Mouse (Mus musculus) kidney, postnatal 25 days (tissue): ENCODE results near the gene Slc17a6.

Source experiments
- DNase-seq, 2 experiments: peaks; one replicate each; pipeline ENCODE4 v3.0.0; 2021; ENCODE audit warnings: mixed read lengths in 2 of 2

The Slc17a6 gene

DNA sequence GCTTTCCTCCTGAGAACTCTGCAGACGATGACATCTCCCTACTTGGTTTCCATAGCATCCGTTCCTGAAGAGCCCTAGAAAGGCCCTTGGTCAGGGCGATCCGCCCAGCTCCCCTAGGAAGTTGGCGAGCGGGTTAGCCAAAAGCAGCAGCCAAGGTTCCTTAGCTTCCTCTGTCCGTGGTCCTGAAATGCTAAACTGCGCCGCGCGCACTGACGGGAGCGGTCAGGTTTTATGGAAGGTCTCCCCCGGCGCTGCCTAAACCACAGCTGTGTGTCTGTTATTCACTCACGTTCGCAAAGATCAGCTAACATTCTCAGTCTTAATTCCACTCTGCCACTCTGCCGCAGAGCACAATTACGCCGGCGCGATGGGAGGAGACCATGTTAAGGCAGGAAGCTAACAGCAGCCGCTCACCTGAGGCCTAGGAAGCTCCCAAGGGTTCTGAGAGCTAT lies at the start of gene Slc17a6:
Slc17a6 (plus strand) TSS at position 313 of the 452 bp plus-strand sequence.
- peak; percentile 62 to 64 for DNase-seq

DNA sequence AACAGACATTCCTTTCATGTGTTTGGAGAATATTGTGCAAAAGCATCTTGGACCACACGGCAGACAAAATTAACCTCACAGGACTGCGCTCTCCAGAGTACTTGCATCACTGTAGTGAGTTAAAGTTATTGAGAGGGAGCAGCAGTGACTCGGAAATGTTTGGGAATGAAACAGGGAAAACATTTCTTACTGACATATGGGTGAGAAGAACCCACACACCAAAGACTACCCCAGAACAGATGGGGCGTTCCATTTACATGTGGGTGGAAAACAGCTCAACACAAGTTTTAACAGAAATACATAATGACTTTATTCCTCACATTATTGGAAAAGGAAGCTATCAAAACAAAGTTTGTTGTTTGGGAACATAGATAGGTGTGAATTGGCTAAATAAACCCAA lies 21.8 kb upstream of the Slc17a6 start:
- no peak for DNase-seq

DNA sequence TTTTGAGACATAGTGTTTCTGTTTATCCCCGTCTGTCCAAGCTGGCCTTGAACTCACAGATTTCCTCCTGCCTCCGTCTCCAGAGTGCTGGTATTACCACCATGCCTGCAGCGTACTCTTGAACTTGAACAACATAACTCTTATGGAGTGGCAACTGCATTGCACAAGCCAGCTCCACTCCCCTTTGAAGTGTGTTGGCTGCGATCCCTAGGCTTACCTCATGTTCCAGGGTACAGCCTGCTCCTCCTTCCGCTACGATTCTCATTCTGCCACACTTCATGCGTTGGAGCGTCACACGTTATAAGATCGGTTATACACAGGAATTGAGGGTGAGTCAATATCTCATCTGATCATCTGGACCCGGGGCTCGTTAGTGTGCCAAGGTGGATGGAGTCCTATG lies 18.1 kb upstream of the Slc17a6 start:
- DNase-seq = no peak

DNA sequence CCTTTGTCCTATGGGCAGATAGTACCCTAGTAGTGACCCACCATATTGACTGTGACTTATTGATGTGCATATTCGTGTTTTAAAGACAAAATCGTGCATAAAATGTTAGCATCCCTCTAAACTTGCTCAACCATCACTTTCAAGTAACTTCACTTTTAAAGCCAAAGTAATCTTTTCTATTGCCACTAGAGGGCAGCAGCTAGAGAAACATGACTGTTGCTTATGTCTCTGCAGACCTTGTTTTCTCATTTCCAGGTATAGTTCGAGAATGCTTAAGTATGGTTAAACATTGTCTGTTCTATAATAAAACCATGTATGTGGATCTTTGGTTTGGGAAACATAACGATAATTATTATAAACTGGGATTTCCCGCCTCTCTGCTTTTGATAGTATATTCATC lies 7.4 kb upstream of the Slc17a6 start:
- DNase-seq = no peak

DNA sequence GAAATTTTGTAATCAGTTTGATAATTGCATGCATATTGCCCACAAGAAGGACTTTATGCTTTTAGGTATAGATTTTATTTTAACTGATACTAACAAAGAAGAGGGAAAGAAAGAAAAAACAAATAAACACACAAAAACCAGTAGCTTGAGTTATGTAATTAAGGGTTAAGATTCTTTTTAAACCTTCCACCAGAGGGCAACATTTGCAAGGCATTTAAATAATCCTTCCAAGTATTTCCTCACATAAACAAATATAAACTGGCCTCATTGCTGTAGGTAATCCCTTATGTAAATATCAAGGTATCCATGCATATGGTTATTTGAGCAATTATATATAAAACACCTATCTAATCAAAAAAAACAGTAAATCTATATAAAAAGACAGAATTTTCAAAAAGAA lies 3.9 kb upstream of the Slc17a6 start:
- no peak for DNase-seq

DNA sequence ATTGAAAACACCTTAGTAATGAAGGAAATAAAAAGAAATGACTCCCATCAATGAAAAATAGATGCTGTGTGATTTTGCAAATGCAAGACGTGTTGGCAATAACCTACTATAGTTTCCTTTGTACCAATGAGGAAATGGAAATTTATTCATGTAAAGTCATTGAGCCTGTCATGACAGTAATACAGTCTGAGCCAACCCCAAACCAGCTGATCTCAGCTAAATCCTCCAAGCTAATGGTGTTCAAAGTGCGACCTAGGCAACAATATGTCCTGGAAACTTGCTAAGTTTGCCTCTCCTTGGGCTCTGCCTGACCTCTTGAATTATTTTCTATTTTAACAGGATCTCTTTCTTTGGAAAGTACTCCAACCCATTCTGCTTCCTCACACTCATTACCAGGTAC lies 3.4 kb upstream of the Slc17a6 start:
- no peak for DNase-seq

DNA sequence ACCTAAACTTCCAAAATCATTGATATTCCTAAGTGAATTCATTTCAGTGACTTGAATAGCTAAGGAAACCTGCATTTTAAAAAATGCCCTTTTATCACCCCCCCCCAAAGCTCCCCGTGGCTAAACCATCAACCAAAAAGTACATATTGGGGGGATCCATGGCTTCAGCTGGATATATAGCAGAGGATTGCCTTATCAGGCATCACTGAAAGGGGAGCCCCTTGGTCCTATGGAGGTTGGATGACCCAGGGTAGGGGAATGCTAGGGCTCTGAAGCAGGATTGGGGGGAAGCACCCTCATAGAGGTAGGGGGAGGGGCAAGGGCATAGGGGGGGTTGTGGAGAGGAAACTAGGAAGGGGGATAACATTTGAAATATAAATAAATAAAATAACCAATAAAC lies 1.8 kb upstream of the Slc17a6 start:
- no peak for DNase-seq

DNA sequence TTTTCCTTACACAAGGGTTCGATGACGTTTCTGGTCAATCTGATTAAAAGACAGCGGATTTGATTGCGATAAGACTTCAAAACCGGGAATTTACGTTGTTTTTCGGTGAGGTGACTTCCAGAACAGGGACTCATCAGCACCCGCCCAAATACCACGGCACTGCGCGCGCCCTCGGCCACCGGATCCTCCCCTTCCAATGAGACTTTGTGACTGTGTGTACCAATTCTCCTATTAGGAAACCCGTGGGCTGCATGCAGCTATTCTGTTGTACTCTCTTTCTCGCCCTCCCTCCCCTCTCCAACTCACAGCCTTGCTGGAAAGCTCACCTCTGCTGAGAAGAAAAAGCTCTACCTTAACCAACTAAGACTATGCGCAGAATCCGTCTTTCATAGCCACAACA lies 390 bp downstream of the Slc17a6 start:
- no peak for DNase-seq

DNA sequence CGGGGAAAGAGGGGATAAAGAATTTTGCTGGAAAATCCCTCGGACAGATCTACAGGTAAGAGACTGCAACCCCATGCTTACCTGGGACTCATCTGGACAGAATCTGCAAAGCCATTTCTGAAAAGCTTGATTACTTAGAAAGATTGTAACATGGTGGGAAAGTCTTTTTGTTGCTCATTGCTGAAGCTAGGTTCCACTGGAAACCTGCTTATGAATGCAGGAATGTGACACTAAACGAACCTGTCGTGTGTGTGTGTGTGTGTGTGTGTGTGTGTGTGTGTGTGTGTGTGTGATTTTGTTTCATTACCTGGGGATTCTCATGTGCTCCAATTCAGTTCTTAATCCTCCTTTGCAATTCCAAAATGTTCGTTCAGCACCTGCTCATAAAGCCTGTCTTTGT lies 860 bp downstream of the Slc17a6 start:
- DNase-seq = no peak

DNA sequence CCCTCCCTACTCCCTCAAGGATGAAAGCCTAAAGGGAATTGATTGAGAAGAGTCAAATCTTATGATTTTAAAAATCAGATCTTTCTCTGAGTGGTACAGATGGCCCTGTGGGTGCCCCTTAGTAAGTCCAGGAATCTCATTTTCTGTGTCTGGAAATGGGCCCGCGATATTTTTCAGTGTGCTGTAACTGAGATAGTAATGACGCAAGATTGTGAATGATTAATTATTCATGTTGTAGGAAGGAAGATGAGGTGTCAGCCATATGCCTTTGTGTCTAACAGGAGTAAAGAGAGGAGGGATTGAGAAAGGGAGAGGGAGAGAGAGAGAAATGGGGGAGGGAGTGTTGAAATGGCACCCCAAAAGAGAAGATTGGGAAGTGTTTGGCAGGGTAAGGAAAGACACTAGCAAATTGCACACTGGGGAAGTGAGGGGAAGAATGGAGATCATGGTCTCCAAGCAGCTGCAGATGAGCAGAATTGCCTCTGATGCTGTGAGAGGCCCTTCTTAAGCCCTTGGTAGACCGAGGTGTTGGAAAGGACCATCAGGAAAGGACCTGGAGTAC lies 2.6 kb downstream of the Slc17a6 start:
- DNase-seq = no peak

DNA sequence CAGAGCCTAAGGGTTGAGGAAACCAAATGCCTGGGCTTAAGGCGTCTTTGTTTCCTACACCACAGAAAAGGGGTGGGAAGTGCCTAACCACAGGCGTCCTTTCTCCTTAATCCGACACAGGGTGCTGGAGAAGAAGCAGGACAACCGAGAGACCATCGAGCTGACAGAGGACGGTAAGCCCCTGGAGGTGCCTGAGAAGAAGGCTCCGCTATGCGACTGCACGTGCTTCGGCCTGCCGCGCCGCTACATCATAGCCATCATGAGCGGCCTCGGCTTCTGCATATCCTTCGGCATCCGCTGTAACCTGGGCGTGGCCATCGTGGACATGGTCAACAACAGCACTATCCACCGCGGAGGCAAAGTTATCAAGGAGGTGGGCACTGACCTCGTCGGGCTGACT lies 3.4 kb downstream of the Slc17a6 start:
- no peak for DNase-seq

DNA sequence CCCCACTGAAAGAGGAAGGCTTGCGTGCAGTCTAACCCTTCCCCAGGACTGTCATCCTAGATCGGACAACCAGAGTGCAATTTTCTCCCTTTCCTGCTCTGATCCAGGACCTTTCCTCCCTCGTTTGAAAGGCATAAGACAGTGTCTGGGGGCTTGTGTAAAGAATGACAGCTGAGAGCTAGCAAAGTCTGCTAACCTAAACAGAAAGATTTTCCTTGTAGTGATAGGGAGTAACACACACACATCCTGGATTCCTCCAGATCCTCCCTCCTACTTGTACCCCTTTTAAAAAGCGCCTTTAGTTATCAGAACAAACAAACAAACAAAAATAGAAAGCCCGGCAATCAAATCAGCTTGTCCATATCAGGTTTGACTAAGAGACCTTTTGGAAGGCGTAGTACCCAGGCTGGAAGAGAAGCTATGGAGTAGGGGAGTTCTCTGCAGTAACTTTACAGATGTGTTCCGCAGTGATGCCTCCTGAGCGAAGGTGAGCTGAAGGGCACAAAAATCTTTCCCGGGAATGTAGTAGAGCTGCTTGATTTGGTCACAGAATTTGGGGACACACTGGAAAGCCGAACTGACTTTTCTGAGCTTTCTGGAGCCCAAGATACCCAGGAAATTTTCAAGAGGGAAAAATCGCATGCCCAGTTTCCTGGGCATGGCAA lies 3.9 kb downstream of the Slc17a6 start:
- DNase-seq = no peak

DNA sequence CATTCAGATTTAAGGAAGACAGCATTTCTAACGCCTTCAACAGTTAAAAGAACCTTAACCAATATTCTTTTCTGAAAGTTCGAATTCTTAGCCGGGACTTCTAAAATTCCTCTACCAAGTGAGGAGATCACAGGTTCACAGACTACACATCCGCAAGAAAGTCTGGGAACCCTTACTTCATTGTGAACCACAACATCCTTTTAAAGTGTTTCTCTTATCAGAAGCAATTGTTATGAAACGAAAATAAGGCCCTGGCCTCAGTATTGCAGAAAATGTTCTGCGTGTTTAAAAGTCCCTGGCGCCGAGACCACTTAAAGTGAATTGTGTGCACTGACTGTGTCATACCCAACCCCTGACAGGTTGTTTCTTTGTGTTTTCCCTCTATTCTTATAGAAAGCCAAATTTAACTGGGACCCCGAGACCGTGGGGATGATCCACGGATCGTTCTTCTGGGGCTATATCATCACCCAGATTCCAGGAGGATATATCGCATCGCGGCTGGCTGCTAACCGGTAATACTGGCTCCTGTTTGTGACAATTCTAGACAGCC lies 4.7 kb downstream of the Slc17a6 start:
- no peak for DNase-seq

DNA sequence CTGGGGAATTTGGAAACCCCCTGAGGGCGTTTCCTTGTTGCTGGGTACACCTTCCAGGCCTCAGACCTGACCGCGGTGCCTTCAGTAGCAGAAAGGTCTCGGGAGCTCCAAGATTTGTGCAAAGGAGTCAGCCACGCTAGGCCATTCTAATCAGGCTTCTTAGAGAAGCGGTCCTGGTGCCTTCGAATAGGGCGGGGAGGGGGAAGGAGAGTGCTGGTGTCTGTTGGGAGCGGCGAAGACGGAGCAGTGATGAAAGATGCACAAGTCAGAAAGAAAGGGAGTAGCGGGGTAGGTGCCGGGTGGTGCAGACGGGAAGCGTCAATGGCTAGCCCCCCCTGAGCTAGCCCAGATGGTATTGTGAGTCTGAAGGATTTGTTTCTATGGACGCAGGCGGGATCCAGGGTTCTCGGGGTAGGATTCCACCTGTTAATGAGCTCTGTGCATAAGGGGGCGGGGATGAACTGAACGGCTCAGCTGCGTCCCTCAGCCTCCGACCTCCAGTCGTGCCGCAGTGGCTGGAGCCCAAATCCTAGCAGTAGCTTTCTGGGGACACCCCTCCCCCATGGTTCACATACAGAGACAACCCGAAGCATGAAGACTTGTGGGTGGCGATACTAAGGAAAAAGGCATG lies 5.3 kb downstream of the Slc17a6 start:
- no peak for DNase-seq

DNA sequence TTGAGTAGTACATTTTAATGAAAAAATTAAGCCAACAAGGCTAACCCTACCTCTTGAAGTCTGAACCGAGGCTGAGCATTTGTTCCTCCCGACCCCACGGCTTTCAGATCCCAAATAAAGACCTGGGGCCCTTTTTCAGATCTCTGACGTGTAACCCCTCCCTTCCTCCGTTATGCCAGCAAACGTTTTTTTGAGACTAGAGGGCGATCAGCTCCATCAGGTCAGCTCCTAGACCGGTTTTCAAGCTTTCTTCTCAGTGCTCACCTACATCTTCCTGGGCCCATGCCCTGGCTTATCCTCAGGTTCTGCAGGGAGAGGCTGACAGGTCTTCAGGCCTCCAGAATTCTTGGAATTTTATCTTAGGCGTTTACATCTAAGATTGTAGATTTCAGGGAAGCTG lies 5.9 kb downstream of the Slc17a6 start:
- no peak for DNase-seq

DNA sequence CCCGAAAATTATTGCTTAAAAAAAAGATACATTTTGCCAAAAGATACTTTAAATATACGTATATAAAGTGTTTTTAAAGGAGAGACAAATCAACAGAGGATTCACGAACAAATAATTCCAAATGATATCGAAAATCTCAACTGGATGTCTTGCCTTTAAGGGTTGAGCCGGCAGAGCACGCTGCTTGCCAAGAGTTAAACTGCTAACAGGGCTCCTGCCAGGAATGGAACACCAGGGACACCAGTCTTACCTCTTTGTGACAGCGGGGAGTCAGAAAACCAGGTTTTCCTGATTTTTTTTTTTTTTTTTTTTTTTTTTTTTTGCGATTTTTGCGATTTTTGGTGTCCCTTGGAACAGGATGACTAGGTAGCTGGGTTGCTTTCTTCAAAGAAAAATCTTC lies 6.5 kb downstream of the Slc17a6 start:
- DNase-seq = no peak

DNA sequence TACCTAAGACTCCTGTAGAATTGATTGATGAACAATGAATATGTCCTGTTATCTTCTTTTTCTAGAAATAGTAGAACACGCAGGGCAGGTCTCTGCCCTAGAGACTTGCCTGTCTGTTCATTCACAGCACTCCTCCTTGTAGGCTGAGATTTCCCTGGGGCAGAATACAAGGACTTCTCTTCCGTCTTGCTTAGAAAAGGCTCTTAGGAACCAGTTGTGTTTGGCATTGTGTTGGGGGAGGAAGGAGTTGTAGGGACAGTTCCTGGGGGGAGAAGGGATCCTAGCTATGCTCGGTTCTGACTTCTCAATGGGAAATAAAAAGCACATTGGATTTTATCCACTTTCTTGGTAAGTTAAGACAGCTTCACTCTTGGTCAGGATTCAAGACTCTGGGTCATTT lies 7.4 kb downstream of the Slc17a6 start:
- DNase-seq = no peak

DNA sequence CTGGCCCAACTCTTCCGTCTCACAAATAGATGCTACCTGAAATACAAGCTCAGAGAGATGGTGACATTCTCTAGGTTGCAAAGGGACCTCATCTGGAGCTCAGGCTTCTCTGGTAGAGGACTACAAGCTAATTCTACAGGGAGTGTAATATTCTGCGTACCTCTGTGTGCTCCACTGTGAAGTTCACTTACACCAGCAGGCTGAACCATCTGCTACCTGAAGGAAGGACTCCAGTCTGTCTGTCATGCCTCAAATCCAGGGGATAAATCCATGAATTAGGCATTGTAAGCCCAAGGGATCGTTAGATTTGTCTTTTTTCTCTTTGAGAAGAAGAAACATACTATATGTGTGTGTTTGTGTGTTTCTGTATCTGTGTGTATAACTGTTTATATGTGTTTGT lies 9.4 kb downstream of the Slc17a6 start:
- DNase-seq = no peak

DNA sequence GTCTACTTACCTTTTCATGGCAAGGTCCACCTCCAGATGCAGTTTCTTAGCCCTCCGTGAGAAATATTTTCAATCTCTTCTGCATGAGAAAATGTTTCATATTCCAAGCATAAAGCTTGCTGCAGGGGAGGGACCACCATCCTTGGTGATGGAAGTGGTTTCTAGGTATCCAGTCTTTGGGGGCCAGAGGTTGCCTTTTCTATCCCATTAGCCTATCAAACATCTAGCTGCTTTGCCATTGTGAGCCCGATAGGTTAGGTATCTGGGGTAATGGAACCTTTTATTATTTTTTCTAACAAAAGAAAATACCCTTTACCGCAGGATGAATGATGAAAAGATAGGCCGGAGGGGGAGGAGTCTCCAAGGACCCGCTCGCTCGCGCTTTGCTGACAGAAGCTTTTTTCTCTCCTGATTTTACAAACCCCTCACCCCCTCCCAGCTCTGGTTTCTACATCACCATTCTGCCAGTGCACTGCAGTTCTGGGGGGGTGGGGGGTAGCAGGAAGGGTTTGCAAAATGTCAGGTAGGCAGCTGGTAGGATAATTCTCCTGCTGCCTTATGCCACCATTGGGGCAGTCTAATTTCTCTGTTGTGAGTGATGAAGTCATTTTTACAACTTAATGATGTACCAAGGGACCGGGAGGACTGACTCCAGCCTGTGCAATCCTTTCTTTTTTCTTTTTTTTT lies 10.9 kb downstream of the Slc17a6 start:
- DNase-seq = no peak

DNA sequence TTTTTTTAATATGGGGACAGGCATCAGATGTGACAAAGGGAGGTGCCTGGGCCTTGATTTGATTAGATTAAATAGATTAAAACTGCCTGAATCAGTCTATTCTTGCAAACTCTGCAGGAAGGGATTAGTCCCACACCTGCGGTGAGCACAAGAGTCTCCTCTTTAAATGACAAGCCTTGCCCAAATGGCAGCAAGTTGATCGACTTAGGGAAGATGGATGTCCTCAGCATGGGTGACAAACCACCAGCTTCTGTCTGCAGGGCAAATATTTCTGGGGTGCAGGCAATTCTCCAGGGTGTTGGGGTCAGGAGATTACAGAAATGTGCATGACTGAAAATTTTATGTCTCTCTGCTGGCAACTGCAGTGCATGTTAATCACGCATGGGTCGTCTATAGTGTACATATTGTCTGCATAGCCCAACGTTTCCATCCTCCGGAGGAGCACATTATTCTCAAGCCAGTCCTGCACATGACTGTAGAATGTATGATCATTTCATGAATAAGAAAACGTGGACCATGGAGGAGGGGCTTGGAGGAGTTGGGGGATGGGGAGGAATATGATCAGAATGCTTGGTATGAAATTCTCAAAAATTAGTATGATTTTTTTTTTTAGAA lies 11.5 kb downstream of the Slc17a6 start:
- DNase-seq = no peak

DNA sequence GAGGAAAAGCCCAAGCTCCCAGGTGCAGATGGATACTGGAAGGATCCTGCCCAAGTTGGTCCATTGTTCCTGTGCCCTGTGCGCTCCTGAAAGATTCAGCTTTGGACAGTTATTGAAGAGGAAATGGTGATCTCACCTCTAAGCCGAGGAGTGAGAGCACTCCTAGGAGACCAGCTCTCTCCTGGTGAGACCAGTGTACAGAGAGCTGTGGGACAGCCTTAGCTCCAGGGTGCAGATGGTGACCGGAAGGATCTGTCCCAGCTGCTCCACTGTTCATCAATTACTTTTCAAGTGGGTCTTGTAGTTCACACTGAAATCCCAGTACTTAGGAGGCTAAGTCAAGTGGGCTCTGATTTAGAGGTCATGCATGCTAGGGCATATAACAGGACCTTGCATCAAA lies 35.3 kb downstream of the Slc17a6 start:
- DNase-seq = no peak

DNA sequence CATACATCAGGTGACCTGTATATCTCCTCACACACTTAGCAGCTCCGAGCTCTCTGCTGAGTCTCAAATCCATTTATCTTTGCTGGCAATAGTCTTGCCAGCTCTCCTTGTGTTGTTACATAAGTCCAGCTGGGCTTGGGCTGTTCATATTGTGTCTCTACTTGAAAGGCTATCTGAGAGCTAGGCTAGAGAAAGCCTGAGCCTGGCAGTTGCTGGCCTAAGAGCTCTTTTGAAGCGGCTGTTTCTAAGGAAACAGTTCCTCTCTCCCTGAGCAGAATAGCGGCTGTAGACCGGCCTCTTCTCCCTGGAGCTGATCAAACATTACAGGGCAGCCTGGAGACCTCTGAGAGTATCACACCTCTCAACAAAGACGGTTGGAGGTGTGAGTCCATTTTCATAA lies 40.6 kb downstream of the Slc17a6 start:
- DNase-seq = no peak

DNA sequence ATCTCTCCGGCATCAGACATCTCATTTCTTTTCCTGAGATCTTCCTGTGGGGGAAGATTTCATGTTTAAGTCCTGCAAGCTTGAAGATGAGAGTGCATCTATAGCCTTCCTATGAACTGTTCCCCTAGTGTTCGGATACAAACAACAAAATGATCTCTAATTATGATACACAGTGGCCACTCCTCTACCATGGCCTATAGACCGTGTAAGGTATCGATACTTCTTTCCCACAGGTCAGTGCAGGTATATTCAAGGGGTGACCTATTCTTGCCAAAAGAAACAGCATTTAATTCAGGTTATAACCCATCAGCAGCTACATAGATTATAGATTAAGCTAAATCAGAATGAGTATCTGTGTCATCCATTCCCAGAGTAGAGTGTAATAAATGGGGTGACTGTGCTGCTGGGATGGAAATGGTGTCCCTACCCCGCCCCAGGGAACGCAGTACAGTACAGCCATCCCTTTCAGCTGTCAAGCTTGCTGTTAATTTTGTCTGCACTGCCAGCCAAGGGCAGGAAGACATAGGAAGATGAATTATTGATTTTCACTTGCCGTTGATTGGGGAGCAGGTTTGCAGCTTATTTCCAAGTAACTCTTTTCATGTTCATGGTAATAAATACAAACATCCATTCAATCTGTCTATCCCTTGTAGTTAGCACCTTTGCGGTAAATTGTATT lies 71.9 kb downstream of the Slc17a6 start:
- DNase-seq = no peak
